Mouse (Mus musculus) ES-E14 (cell line): ENCODE results near the gene Cryba4. TPM values are rescaled to one million over a fixed set of nuclear protein-coding genes. Genes with fewer than 3 reads are reported as not detected.

ENCODE experiments used
- DNase-seq: peaks from one replicate; pipeline ENCODE4 v3.0.0-alpha.2; 2013; ENCODE audit warnings: low read depth, low spot score
- H3K27ac ChIP-seq: 2 replicates; pipeline ENCODE4 v1.5.1; 2012; ENCODE audit warnings: low read depth, mild to moderate bottlenecking, low read length, moderate library complexity, mixed read lengths; ENCODE audit not compliant: poor library complexity, insufficient read depth, severe bottlenecking
- H3K36me3 ChIP-seq: 2 replicates; pipeline ENCODE4 v1.6.1; 2012; ENCODE audit warnings: mild to moderate bottlenecking, low read length, moderate library complexity, mixed read lengths; ENCODE audit not compliant: control insufficient read depth, poor library complexity, insufficient read depth, severe bottlenecking
- H3K4me1 ChIP-seq, 2 experiments: fragments of 150-350 bp in 1 of 2; sonication (generic) in 1 of 2; 2 replicates each; pipeline ENCODE4 v1.6.1; 2012; ENCODE audit warnings: low read length in 2 of 2, mild to moderate bottlenecking in 1 of 2, mixed read lengths in 1 of 2; ENCODE audit not compliant: control insufficient read depth in 2 of 2, insufficient read depth in 2 of 2, poor library complexity in 1 of 2
- H3K4me3 ChIP-seq, 2 experiments: fragments of 150-350 bp in 1 of 2; sonication (generic) in 1 of 2; 2 replicates each; pipeline ENCODE4 v1.5.1; 2012; ENCODE audit warnings: low read length in 2 of 2, low read depth in 1 of 2, mild to moderate bottlenecking in 1 of 2, mixed read lengths in 1 of 2; ENCODE audit not compliant: insufficient read depth in 1 of 2, poor library complexity in 1 of 2, severe bottlenecking in 1 of 2
- H3K9ac ChIP-seq: 2 replicates; pipeline ENCODE4 v1.6.1; 2012; ENCODE audit warnings: low read depth, mild to moderate bottlenecking, low read length, mixed read lengths; ENCODE audit not compliant: poor library complexity, insufficient read depth, severe bottlenecking
- H3K9me3 ChIP-seq: fragments of 150-350 bp; sonication (generic); 2 replicates; pipeline ENCODE4 v1.6.1; 2012; ENCODE audit warnings: low read depth, mild to moderate bottlenecking, low read length; ENCODE audit not compliant: control insufficient read depth, insufficient read depth
- CHD2 ChIP-seq: IDR thresholded peaks from 2 replicates; pipeline ENCODE4 v1.6.1; 2014; ENCODE audit warnings: mild to moderate bottlenecking, low read depth, low read length, inconsistent platforms
- HCFC1 ChIP-seq: IDR thresholded peaks from 2 replicates; pipeline ENCODE4 v1.6.1; 2012; ENCODE audit warnings: low read length, inconsistent platforms, borderline replicate concordance; ENCODE audit not compliant: insufficient read depth
- MAFK ChIP-seq: IDR thresholded peaks from 2 replicates; pipeline ENCODE4 v1.6.1; 2014; ENCODE audit warnings: mild to moderate bottlenecking, low read depth, low read length, inconsistent platforms; ENCODE audit not compliant: insufficient read depth
- ZC3H11A ChIP-seq: IDR thresholded peaks from 2 replicates; pipeline ENCODE4 v1.6.1; 2012; ENCODE audit warnings: low read depth, mild to moderate bottlenecking, inconsistent platforms, low read length, borderline replicate concordance
- ZNF384 ChIP-seq: IDR thresholded peaks from 2 replicates; pipeline ENCODE4 v1.6.1; 2012; ENCODE audit warnings: low read depth, low read length, inconsistent platforms
- in situ Hi-C, 2 experiments: fragments of 600-800 bp; cut with MboI; formaldehyde crosslinking; loops; one replicate each; pipeline ENCODE4 v1.15.1; 2025; ENCODE audit warnings: low sequenced_read_pairs in 2 of 2, inconsistent platforms in 1 of 2; ENCODE audit not compliant: unreplicated experiment in 2 of 2
- total RNA-seq: library from RNA; depleted of rRNA; stranded (reverse); fragments of 300-350 nt; gene quantifications from 2 replicates; pipeline ENCODE4 v1.2.3, GENCODE M21; 2012

The Cryba4 gene
- total RNA-seq, 1 experiment: 0.31 TPM

- TF ChIP-seq HCFC1: no peak
- TF ChIP-seq CHD2: no peak
- TF ChIP-seq ZNF384: no peak
- no peak for TF ChIP-seq MAFK
- TF ChIP-seq ZC3H11A: peak; percentile 32; the same call in 1 of the 2 replicates
- H3K9me3 ChIP-seq: no peaks in the 10 kb centered on the region
- no peak overlapping the region for H3K9ac ChIP-seq
- in situ Hi-C loops: loop anchor here in 1 of 2 experiments (25.0 kb wide), 1 partner anchor 97 kb away; the partner anchor contains the start of genes Hps4, Srrd and Tfip11
- H3K4me1 ChIP-seq: peaks cover 0 to 2% of the 10 kb centered on the region in 2 experiments; a peak in 1 of 4 replicates
- peak; percentile 84 for DNase-seq
- no peak overlapping the region for H3K4me3 ChIP-seq
- no peak overlapping the region for H3K27ac ChIP-seq
- no peaks in the 10 kb centered on the region for H3K36me3 ChIP-seq
These were observed 11.6 kb downstream of the Cryba4 start for GRCm38 (mm10) chr5:112240761-112241160.

GRCm38 (mm10) chr5:112238781-112239482 is 13.4 kb downstream of the Cryba4 start:
- no peaks in the 10 kb centered on the region for H3K9me3 ChIP-seq
- peaks cover 0 to 2% of the 10 kb centered on the region in 2 experiments; a peak in 1 of 4 replicates for H3K4me1 ChIP-seq
- no peak for DNase-seq
- no peak overlapping the region for H3K4me3 ChIP-seq
- H3K36me3 ChIP-seq: no peaks in the 10 kb centered on the region
- no peak overlapping the region for H3K9ac ChIP-seq
- in situ Hi-C loops: loop anchor here in 1 of 2 experiments (25.0 kb wide), 1 partner anchor 98 kb away; the partner anchor contains the start of genes Hps4, Srrd and Tfip11
- no peak overlapping the region for H3K27ac ChIP-seq
- TF ChIP-seq HCFC1 (no peak), ZC3H11A (no peak), CHD2 (no peak), MAFK (no peak), ZNF384 (no peak)

GRCm38 (mm10) chr5:112237866-112238570 is 14.3 kb downstream of the Cryba4 start:
- Histone ChIP-seq H3K9ac (no peak overlapping the region), H3K27ac (no peak overlapping the region), H3K36me3 (no peaks in the 10 kb centered on the region), H3K9me3 (no peaks in the 10 kb centered on the region), H3K4me1 (peaks cover 0 to 2% of the 10 kb centered on the region in 2 experiments; a peak in 1 of 4 replicates), H3K4me3 (no peak overlapping the region)
- no peak for TF ChIP-seq MAFK
- no peak for DNase-seq
- in situ Hi-C loops: loop anchor here in 1 of 2 experiments (25.0 kb wide), 1 partner anchor 99 kb away; the partner anchor contains the start of genes Hps4, Srrd and Tfip11

- peaks cover 0 to 2% of the 10 kb centered on the region in 2 experiments; a peak in 1 of 4 replicates for H3K4me1 ChIP-seq
These were observed 14.9 kb downstream of the Cryba4 start for GRCm38 (mm10) chr5:112237439-112237838.

More at GRCm38 (mm10) chr5:112237439-112237838, 14.9 kb downstream of the Cryba4 start:
- Histone ChIP-seq H3K9me3 (no peaks in the 10 kb centered on the region), H3K27ac (no peak overlapping the region), H3K9ac (peak overlapping the region; percentile 12; the same call in 1 of the 2 replicates), H3K36me3 (no peaks in the 10 kb centered on the region), H3K4me3 (peak overlapping the region; percentile 23 to 33; a peak in 2 of 4 replicates)
- in situ Hi-C loops: loop anchor here in 1 of 2 experiments (25.0 kb wide), 1 partner anchor 100 kb away; the partner anchor contains the start of genes Hps4, Srrd and Tfip11
- TF ChIP-seq CHD2 (no peak), MAFK (no peak), HCFC1 (no peak), ZNF384 (no peak)
- DNase-seq: no peak
